Mouse (Mus musculus) monocyte, adult 5-6 weeks (primary cell): Measurements from ENCODE around the gene Adarb1. TPM values are rescaled to one million over a fixed set of nuclear protein-coding genes. Genes with fewer than 3 reads are reported as not detected.

ENCODE experiments used
- ATAC-seq: fragments of 153-309, 156-312 bp; replicated peaks from 2 replicates; pipeline ENCODE4 v1.8.0; 2017; ENCODE audit warnings: mild to moderate bottlenecking; ENCODE audit not compliant: low TSS enrichment, insufficient number of reproducible peaks, severe bottlenecking, poor library complexity, low FRiP score
- total RNA-seq: library from RNA; stranded (forward); fragments of 200-1000, 200-491, 200-594 nt; gene quantifications from 3 replicates; pipeline ENCODE4 v1.2.3, GENCODE M21; 2017

Adarb1 gene
- 0.11 to 1.6 TPM (median 0.38 TPM) in 3 replicates for total RNA-seq

DNA sequence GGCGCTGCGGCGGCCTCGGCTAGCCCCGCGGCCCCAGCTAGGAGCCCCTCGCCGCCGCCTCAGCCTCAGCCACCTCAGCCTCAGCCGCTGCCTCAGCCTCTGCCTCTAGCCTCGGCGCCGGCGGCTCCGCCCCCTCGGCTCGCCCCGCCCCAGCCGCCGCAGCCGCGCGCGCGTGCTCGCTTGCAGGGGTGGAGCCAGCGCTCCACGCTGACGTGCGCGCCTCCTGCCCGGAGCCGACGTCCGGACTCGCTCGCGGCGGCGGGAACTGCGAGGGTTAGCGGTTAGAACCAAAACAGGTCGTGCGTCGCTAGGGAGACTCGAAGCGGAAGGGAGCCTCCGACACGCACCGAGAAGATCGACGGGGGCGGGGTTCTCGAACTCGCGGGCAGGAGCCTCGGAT is at the start of gene Adarb1:
TSS of gene Adarb1 (minus strand) at position 133 of the 400 bp plus-strand sequence.
- peak; percentile 86 for ATAC-seq

DNA sequence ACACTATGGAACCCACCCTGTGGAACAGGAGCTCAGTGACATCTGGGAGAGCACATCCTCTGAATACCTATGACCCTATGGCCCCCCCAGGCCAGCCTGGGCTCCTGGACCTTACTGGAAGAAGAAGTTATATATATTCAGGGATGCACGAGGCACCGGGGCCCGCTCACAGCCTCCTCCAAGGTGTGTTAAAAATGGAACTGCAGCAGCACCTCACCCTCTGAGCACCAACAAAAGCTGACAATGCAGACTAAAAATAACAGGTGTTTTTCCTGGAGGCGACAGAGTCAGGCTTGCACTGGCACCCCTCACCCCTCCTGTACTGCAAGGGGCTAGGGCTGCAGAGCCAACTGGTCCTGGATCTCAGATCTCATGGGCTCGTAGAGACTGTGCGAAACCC is 49.3 kb upstream of the Adarb1 start:
- no peak for ATAC-seq

DNA sequence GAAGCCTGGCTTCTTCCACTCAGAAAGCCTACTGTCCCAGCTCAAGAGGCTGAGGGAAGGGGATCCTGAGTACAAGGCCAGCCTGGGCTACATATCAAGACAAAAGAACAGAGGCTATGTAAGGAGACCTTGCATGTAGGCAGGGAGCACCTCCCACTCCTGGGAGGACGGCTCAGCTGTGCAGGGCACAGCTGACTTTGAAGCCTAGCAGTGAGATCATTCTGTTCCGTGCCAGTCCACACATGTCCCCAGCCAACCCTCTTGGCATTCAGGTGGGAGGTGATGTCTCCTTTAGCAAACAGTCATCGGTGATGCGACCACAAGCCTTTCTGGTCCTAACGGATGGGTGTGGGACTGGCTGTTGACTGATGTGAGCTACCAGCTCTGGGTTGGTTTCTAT is 47.8 kb upstream of the Adarb1 start:
- ATAC-seq: no peak

DNA sequence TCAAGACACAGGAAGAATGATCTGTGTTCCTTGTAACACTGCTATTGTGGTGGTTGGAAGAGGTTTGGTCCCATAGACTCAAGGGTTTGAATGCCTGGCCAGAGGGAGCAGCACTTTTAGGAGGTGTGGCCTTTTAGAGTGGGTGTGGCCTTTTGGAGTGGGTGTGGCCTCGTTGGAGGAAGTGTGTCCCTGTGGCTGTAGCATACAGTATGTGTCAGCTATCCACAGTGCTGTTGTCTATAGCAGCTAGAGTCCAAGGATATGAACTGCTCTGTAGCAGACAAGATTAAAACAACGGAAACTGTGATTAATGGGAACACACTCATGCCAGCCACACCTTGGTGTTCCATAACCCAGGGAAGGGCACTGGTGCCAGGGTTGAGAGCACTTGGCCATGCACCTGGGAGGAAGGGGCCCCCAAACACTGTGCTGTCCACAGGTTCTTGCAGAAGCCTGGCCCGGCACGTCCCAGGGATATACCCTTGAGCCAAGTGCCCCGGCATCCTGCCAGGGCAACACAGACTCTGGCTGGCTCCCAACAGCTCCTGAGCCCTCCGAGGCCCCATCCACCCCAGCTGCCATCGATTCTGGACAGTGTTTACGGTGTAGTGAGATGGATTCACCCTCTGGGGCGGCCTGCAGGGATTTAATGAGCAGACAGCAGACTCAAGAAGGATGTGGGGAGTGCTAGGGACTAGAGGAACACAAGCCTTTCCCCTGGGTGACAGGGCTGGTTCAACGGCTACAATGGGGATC is 46.3 kb upstream of the Adarb1 start:
- no peak; the same call in 1 of the 2 replicates for ATAC-seq

DNA sequence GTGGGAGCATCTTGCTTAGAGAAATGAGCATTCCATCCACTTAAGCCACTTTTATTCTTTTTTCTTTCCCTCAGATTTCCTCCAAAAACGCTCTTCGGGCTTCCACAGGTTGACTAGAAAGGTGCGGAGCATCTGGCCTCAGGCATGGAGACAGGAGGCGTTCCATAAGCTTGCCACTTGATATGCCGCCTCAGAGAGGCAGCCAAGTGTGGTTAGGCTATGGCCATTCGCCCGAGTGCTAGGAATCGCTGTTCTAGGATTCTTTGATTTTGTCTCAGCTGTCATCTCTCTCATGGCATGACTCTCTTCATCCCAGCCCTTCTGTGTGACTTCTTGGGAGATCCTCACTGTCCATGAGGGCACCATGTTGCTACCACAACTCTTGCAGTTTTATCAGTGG is 43.1 kb upstream of the Adarb1 start:
- no peak for ATAC-seq

DNA sequence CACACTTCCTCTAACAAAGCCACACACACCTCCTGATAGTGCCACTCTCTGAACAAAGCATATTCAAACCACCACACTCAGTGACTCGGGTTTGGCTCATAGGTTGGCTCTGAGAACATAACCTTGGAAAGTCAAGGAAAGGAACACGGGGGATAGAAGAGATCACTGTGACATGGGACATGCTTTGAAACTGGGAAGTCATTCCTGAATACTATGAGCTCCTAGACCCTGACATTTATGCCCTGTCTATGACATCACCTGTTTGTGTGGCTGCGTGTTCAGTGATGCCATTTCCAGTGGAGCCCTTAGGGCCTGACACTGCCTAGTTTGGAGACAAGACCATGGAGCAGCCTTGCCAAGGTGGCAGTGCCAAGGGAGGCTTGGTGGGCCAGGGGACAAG is 39.6 kb upstream of the Adarb1 start:
- ATAC-seq: no peak

DNA sequence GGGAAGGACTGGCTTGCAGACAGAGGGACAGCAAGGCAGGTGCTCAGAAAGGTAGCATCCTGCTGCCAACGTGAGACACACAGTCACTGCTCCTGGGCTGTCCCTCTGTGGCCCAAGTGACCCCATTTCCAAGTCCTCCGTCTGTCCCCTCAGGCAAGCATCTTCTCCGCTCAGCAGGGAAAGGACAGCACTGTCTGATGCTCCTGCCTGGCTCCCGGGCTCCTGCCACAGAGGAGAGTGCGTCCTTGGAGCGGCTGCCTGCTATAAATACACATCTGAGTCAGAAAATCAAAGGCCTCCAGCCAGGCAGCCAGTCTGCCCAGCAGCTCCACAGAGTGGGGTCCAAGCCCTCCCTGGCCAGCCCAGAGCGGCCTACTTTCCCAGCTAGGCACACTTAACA is 38.4 kb upstream of the Adarb1 start:
- ATAC-seq: no peak

DNA sequence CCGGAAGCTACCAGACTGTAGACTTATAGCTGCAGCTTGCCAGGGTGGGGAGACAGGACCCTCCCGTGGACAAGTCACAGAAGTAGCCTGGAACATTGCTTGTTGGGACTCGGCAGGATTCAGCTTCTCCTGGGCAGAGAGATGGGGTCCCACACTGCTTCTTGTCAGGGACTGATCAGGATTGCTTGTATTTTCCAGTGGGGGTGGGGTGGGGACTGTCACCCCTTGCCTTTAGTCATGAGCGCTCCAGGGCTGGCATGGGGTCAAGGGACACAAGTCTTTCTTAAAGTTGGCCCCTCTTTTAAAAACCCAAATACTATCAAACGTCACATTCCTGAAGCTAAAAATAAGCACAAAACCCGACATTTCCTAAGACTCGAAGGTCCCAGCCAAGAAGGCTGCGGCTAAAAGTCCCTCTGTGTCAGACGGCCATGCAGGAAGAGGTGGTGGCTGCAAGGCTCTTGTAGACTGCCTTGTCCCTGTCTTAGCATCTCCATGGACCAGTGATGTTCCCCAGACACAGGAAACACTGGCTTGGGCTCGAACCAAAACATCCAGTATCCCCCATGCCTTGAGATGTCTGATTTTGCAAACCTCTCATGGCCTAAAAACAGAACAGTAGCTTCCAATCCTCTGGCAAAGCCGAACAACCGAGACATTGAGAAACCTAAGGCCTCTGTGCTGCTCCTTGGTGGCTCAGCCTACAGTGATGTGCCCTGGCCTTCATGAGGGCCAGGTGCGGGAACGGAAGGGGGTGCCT is 37.4 kb upstream of the Adarb1 start:
- ATAC-seq: no peak

DNA sequence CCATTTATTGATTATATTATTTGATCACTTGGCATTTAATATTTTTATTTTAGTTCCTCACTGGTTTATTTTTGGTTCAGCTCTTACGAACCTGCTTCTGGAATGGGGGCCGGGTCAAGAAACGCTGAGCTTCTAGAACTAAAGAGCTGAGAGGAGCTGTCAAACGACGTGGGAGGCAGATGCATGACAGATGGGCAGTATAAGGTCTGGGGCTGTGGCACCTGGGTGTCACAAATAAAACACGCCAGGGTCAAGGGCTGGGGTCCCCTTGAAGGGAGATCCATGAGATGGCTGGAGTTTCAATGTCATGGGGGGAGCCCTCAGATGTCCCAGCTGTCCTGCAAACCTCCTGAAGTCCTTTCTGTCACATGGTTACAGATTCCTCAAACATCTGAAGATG is 36.7 kb upstream of the Adarb1 start:
- no peak for ATAC-seq

DNA sequence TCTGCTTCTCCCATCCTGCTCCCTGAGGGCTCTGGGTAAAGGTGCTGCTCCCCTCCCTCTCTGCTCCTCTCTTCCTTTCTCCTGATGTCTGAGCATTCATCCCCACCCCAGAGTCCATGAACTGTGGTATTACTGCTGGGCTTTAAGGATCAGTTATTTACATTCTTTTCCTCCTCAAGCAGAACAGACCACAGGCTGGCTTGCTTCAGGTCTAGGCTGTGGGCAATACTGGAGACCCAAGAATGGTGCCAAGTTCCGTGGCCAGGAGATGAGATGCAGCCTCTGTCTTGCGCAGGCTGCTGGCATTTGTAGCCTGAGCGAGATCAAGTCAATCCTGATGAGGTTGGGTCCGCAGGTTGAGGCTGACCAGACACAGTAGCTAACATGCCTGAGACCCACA is 33.8 kb upstream of the Adarb1 start:
- ATAC-seq: no peak

DNA sequence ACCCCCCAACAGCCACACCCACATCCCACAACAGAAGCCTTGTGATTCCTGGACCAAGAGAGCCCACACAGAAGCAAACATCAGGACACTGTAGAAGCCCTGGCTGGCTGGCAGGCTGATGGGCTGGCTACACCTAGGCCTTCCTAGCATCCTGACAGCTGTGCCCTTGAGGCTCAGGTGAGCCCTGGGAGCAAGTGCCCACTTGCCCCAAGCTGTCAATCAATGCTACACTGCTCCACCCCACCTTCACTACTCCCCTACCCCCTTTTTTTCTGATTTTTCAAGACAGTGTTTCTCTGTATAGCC is 32.0 kb upstream of the Adarb1 start:
- no peak for ATAC-seq

DNA sequence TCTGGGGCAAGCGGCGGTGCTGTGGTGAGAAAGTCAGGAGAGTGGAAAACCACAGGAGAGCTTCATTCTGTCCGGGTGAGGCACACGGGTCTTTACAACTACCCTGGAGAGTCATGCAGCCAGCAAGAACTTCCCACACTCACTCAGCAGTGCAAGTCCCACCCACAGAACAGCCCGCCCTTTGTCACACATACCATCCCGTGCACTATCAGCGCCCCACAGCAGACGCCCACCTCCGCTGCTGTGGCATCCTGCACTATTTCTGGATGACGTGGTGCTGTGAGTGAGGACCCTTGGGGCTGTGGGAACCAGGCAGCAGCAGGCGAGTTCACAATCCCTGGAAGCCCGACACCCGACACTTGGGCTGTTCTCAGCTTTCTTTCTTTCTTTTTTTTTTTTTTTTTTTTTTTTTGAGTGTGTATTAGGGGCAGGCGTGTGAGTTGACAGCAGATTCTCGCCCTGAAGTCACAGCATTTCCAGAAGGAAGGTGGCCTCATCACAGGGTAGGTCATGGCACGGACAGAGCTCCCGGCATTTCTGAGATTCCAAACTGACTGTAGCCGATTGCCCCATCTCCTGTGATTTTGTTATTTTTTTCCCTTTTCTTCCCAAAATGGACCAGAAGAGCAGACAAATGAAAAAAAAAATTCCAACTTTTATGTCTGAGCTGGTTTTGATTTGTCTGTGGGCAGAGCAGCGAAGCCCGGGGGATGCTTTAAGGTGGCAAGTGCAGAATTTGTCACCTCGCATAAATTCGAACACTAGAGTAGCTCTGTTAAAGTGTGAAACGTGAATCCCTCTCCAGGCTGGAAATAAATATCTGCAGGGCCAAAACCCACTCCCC is 31.5 kb upstream of the Adarb1 start:
- ATAC-seq: no peak

DNA sequence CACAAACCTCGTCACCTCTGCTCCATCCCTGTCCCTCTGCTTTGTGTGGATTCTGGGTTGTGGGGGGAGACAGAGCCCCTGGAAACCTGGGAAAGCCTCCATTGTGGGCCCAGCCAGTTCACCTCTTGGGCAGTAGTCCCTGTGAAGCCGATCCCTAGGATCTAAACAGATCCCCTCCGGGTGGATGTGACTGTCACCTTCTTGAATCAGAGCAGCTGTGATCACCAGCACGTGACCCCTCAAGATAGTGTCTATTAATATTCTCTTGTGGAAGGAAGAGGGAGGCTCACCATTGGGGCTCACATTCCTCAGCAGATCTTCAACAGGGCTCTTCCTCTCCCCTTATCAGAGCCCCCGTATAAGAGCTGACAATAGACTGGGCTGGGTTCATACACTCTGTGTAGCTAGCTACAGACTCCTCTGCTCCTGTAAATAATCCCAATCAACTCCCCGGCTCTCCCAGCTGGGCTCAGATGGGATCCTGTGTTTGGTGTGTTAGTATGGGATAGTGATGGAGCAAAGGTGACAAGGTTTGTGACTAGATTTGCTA is 30.7 kb upstream of the Adarb1 start:
- no peak for ATAC-seq

DNA sequence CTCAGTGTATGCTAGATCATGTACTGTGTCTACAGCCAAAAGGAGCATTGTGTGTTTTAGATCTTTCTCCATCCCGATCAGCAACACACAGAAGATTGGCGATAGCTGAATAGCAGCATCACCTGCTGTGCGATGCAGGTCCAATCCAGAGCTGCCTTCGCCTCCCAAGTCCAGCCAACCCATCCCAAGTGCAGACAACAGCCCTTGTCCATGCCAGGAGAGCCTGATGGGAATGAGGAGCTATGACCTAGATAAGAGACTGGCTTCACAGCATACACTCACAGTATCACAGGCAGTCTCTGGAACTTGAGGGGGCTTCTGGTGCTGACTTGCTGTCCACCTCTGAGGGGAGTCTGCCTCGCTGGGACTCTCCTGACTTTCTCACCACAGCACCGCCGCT is 30.1 kb upstream of the Adarb1 start:
- ATAC-seq: no peak

DNA sequence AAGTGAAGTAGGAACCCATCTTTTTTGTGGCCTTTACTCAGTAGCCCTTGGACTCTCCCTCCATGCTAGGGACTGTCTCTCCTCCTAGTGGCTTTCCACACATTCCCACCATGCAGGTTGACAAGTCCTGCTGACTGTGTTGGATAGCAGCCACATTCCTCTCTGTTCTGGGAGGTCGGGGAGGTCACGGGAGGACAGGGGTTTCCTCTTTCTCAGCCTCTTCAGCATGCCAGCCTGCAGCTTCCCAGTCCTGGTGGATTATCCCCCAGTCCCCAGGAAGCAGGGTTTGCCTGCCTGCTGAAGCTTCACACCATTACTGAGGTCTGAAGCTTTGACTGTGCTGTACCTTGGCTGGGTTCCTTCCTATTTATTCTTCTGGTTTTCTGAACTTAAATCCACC is 29.7 kb upstream of the Adarb1 start:
- ATAC-seq: no peak

DNA sequence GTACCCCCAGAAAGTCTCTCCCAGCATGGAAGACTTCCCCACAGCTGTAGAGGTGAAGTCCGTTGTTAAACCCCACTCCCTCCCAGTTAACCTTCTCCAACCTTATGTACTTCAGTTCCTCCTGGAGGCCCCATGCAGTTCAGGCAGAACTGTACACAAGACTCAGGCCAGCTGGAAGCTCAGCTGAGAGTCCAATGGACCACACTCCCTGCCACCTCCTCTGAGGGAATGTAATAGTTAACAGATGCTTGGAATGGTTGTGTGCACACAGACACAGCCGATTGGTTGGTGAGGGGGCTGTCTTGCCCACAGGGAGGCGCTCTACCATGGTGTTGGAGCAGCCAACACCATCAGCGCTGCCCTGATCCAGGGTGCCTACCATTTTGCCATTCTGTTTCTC is 24.2 kb upstream of the Adarb1 start:
- no peak for ATAC-seq

DNA sequence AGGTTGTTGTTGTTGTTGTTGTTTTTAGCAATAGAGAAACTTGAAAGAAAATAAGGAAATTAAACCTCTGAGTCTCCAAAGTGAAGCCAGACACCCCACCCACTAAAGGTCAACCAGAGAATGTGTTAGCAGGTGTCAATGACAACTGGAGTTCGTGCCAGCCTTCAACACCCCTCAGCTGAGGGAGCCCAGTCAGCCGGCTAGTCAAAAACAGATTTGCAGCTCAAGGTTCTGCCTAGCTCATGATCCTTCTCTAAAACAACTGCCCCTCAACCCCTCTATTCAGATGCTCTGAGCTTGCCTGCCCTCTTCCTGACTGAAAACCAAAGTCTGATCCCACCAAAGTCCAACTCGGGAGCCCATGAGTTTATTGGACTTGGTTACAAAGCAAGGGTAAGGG is 23.7 kb upstream of the Adarb1 start:
- no peak for ATAC-seq

DNA sequence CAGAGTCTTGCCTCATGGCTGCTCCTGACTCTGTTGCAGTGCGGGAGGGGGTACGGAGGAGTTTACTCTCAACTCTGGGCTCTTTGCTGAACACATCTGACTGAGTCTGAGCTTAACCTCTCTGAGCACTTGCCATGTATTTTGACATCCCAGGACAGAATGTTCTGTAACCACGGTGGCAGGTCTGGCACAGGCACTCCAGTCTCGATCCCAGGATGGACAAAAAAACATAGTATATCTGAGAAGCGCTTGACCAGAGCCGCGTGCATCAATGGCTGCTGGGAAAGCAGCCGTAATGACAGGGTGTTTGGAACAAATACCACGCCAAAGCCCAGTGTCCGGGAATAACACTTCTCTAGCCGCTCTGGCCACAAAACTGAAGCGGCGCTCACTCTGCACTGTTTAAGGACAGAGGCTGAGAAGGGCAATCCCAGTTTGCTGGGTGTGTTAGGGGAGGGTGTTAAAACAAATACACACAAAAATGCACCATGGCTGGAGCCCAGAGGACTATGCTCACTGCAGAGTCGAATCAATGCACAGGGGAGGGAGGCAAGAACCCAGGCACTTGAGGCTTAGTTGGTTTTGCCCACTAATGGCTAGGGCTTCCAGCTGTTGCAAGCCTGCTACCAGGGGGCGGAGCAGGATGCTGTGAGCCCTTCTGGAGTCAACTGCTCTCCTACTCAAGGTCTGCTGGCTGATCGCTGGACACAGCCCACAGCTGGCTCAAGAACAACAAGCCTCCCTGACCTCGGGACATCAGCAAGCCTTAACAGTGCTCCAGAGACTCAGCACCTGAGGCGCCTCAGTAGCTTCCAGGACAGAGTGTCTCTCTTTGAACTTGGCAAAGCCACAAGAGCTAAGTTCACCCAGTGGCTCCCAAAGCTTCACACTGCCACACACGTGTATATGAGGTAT is 23.0 kb upstream of the Adarb1 start:
- no peak for ATAC-seq
